ENCODE assay signal across 8 mouse cellular contexts in the genomic region with DNA sequence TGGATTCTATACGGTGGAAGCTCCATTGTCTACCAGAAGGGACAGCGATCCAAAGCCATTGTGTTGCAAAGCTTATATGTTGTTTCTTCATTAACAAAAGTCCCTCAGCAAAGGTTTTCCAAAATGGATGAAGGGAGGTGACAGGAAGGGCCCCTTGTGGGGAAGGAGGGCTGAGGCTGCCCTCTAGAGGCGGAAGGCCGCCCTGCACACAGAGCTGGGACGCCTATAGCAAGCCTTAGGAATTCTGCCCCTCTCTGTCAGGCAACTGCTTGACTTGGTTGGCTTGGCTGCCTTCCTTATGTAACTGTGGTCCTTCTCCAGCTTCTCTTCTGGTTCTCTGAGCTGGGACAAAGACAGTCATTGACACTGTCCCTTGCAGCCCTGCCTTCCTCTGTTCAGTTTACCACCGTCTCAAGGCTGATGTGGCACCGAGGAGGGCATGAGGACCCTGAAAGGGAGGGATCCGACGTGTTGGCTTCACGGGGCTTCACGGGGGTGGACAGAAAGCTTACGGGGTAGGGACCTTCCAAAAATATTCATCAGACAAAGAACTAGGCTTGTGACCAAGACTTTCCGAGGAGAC.
A peak's percentile ranks its signal among the peaks of the same experiment; 100 is the strongest.
DNase-seq lines count a peak whose midpoint lies in the region; ATAC-seq lines count a peak whose summit lies in the region.

No protein-coding gene starts in this region.

- no peaks in the 10 kb centered on the region for H3K27me3 ChIP-seq in hindbrain, embryonic 11.5 days (ENCODE audit: control insufficient read depth, insufficient read depth, low read length)
- H3K27me3 ChIP-seq in hindbrain, embryonic 12.5 days = no peaks in the 10 kb centered on the region
- H3K27me3 ChIP-seq in stomach, embryonic 14.5 days (ENCODE audit: control insufficient read depth, insufficient read depth, low read length) = no peaks in the 10 kb centered on the region

- DNase-seq in hindbrain, embryonic 11.5 days (ENCODE audit: low spot score) = peak; percentile 87
- DNase-seq in adrenal gland, postnatal 4 days (ENCODE audit: low spot score in 2 of 2) = peak; percentile 38 to 55
- peak; percentile 56 to 57 for DNase-seq in layer of hippocampus, postnatal 36 days

- no peaks in the 10 kb centered on the region for H3K36me3 ChIP-seq in hindbrain, embryonic 11.5 days (ENCODE audit: control insufficient read depth, insufficient read depth, low read length)
- H3K36me3 ChIP-seq in hindbrain, embryonic 12.5 days = no peaks in the 10 kb centered on the region
- no peaks in the 10 kb centered on the region for H3K36me3 ChIP-seq in stomach, embryonic 14.5 days (ENCODE audit: control insufficient read depth, insufficient read depth, low read length)

- H3K4me2 ChIP-seq in hindbrain, embryonic 11.5 days (replicated peaks; ENCODE audit: low read depth, low read length) = no peak overlapping the region
- no peak overlapping the region for H3K4me2 ChIP-seq in hindbrain, embryonic 12.5 days (replicated peaks)
- no peak overlapping the region for H3K4me2 ChIP-seq in stomach, embryonic 14.5 days (replicated peaks; ENCODE audit: low read depth, low read length)

- H3K4me1 ChIP-seq in hindbrain, embryonic 11.5 days (replicated peaks; ENCODE audit: control insufficient read depth, insufficient read depth, low read length) = no peaks in the 10 kb centered on the region
- no peaks in the 10 kb centered on the region for H3K4me1 ChIP-seq in hindbrain, embryonic 12.5 days
- no peaks in the 10 kb centered on the region for H3K4me1 ChIP-seq in stomach, embryonic 14.5 days (ENCODE audit: control insufficient read depth, insufficient read depth, low read length)

- H3K9ac ChIP-seq in hindbrain, embryonic 11.5 days (ENCODE audit: low read depth, low read length) = no peak overlapping the region
- no peak overlapping the region for H3K9ac ChIP-seq in hindbrain, embryonic 12.5 days
- no peak overlapping the region for H3K9ac ChIP-seq in stomach, embryonic 14.5 days (replicated peaks; ENCODE audit: low read depth, low read length)

- no peak overlapping the region for H3K4me3 ChIP-seq in hindbrain, embryonic 11.5 days (ENCODE audit: low read depth, low read length)
- H3K4me3 ChIP-seq in hindbrain, embryonic 12.5 days = no peak overlapping the region
- H3K4me3 ChIP-seq in stomach, embryonic 14.5 days (ENCODE audit: low read depth, low read length) = no peak overlapping the region

- no peaks in the 10 kb centered on the region for H3K9me3 ChIP-seq in hindbrain, embryonic 11.5 days (ENCODE audit: control insufficient read depth, low read length)
- no peaks in the 10 kb centered on the region for H3K9me3 ChIP-seq in hindbrain, embryonic 12.5 days (replicated peaks)
- no peaks in the 10 kb centered on the region for H3K9me3 ChIP-seq in stomach, embryonic 14.5 days (ENCODE audit: control insufficient read depth, low read depth, low read length)

- ATAC-seq in hindbrain, embryonic 11.5 days (ENCODE audit: low FRiP score) = no peak
- ATAC-seq in hindbrain, embryonic 12.5 days (ENCODE audit: low FRiP score) = no peak
- ATAC-seq in erythroid progenitor cell, adult 5-6 weeks (replicated peaks; ENCODE audit: low FRiP score, poor library complexity, severe bottlenecking) = peak; percentile 71
- peak; percentile 61 to 80 for ATAC-seq in hematopoietic stem cell, adult 5-6 weeks (replicated peaks in 1 of 2; ENCODE audit: insufficient read depth in 1 of 2, low FRiP score in 2 of 2, low TSS enrichment in 1 of 2, low read depth in 1 of 2, poor library complexity in 2 of 2, severe bottlenecking in 2 of 2)
- peak; percentile 86 for ATAC-seq in megakaryocyte-erythroid progenitor cell, adult 5-6 weeks (replicated peaks; ENCODE audit: low FRiP score, low TSS enrichment, poor library complexity, severe bottlenecking)
- ATAC-seq in stomach, embryonic 14.5 days (ENCODE audit: insufficient number of reproducible peaks, insufficient read depth, low FRiP score, low read depth) = 0 out of 2 replicates have a peak, but pooled peaks have one; percentile 18

- WGBS in hindbrain, embryonic 11.5 days = 56% methylated on average over 13 of the region's 13 CpGs
- 59% methylated on average over 13 of the region's 13 CpGs for WGBS in hindbrain, embryonic 12.5 days
- 67% methylated on average over 13 of the region's 13 CpGs for WGBS in stomach, embryonic 14.5 days

- H3K27ac ChIP-seq in hindbrain, embryonic 11.5 days (ENCODE audit: low read depth, low read length) = no peak overlapping the region
- H3K27ac ChIP-seq in hindbrain, embryonic 12.5 days = no peak overlapping the region
- no peak overlapping the region for H3K27ac ChIP-seq in stomach, embryonic 14.5 days (ENCODE audit: low read length)

Comparison
In these comparisons a context has a peak if more than half of its experiments do, and no peak if none do; other contexts are left out.
1. ATAC-seq: peak in erythroid progenitor cell, adult 5-6 weeks (single experiment), hematopoietic stem cell, adult 5-6 weeks (2 of 2), megakaryocyte-erythroid progenitor cell, adult 5-6 weeks (single experiment) and stomach, embryonic 14.5 days (single experiment); none in hindbrain, embryonic 11.5 days (single experiment) and hindbrain, embryonic 12.5 days (single experiment).
2. Peak in every context shown above with its lines, with median percentiles within 50 percentile points of each other: DNase-seq.